Mouse (Mus musculus): Measurements from ENCODE around the gene Muc4.

DNA sequence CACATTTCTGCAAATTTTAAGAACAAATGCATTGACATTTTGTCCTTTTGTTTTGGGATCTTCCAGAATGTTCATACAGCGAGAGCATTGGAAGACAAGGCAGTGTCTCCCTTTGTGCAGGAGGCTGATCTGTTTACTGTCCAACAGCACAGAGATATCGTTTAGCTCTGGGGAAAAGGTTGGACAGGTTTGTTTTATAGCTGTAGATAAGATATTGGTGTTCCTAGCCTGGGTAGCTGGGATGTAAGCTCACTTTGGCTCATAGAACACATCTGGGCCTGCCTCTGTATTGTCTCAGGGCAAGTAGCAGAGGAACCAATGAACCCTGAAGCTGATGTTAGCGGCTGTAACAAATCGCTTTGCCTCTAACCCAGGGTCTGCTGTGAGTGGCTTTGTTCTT lies 11.9 kb upstream of the Muc4 start:
- TF ChIP-seq CTCF (IDR thresholded peaks at IDR 0.05; ENCODE audit: borderline replicate concordance, insufficient read depth, low read length): no peak
- no peak for TF ChIP-seq POLR2A (IDR thresholded peaks at IDR 0.05; ENCODE audit: low read depth, low read length)
